Mouse (Mus musculus) c-Kit-positive CD71-positive TER-119-positive erythroid progenitor cells, embryonic 14.5 days (primary cell): ENCODE measurements around the gene Kiss1.
A peak's percentile ranks its signal among the peaks of the same experiment; 100 is the strongest.
"Not testable (repeated sequence)": the region's sequence is repeated elsewhere in the genome, so short reads cannot be mapped to it uniquely, and the experiment has no call there.

Experiments
- DNase-seq: peaks from one replicate; pipeline ENCODE4 v3.0.0-alpha.2; 2013; ENCODE audit warnings: low spot score

Gene Kiss1

DNA sequence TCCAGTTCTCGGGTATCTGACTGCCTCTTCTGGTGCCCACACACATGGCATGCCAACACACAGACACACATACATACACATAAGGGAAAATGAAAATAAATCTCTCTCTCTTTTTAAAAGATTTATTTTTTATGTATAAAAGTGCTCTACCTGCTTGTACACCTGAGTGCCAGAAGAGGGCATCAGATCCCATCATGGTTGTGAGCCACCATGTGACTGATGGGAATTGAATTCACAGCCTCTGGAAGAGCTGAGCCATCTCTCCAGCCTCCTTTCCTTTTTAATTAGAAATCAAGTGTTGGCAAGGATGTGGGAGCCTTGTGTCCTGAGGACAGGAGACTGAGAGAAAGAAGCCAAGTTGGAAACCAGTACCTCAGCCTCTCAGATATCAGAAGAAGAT lies 4.5 kb upstream of the Kiss1 start:
- DNase-seq = no peak

DNA sequence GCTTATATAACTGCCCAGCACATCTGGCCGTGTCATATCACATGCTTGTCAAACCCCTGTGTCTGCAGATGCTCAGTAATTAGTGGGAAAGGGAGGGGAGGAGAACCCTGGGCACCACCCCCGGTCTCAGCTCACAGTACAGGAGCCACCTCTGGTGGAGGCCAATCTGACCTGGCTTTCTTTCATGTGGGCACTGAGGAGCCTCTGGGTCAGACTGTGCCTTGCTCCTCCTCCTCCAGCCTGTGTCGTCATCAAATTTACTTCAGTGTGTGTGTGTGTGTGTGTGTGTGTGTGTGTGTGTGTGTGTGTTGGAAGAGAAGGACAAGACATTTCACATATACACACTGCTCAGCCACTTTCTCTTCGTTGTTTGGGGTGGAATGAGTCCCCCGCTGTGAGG lies 1.7 kb downstream of the Kiss1 start:
- no peak for DNase-seq

DNA sequence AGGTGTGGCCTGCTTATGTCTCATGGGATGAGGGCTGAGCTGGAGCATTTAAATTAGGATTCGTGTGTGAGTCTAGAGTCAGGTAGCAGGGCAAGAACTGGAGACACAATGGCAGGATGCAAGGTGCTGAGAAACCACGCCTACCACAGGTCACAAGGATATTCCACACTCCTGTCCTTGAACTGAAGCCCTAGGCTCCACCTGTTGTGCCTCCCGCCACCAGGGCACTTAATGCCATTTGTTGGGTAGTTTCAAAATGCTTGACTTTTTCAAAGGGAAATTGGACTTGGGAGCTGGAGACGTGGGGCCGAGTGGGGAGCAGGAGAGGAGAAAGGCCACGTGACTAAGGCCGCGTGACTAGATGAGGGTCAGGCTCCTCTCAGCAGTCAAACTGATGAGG lies 4.3 kb downstream of the Kiss1 start:
- no peak for DNase-seq

DNA sequence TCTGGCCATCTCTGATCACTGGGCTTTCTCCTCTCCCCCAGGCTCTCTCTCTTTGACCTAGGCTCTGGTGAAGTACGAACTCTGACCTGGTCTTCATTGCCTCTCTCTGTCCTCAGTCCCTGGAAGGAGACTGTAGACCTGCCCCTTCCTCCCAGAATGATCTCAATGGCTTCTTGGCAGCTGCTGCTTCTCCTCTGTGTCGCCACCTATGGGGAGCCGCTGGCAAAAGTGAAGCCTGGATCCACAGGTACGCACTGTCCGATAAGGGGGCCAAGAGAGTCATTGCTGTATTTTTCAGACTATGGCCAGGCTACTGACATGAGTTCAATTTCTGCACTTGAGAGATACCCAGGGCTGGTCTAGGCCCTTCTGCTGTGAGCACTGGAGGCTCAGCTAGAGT lies 5.4 kb downstream of the Kiss1 start:
- DNase-seq = no peak

DNA sequence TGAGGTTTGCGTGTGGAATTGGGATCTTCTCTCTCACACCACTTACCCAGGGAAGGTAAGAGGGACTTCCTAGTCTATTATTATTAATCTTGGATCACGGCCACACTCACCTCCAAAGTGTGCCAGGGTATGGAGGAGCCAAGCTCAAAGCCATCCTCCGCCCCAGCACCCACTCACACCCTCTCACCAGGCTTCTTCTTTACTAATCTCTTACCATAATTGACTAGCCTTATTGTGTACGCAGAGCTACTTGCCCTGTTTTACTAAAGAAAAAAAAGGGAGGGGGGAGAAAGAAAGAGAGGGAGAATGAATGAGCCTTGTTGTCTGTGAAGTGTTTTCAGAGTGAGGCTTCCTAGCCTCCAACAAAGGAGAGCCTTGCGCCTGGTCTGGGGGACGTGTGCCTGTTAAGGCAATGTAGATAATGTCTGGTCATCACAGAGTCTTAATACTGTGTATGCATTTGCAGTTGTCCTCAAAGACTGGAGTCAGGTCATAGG lies 6.7 kb downstream of the Kiss1 start:
- DNase-seq = no peak

DNA sequence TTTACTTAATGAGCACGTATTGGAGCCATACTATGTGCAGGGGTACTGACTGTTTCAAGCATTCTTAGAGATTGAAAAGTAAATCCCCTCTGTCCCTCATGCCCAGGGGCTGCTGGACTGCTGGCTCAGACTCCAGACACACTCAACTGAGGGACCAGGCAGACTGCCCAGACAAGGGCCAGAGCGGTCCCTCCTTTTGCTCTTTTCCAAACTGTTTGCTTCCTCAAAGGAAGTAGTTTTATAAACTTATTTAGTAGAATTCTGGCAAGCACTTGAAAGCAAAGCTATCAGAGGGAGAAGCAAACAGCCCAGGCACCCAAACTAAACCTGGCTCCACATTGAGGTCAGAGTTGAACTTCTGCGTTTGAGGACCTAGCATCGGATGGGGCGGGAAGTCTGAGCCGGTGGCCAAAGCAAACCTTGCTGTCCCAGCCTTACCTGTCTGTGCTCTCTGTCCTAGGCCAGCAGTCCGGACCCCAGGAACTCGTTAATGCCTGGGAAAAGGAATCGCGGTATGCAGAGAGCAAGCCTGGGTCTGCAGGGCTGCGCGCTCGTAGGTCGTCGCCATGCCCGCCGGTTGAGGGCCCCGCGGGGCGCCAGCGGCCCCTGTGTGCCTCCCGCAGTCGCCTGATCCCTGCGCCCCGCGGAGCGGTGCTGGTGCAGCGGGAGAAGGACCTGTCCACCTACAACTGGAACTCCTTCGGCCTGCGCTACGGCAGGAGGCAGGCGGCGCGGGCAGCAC lies 7.4 kb downstream of the Kiss1 start:
- DNase-seq = no peak

DNA sequence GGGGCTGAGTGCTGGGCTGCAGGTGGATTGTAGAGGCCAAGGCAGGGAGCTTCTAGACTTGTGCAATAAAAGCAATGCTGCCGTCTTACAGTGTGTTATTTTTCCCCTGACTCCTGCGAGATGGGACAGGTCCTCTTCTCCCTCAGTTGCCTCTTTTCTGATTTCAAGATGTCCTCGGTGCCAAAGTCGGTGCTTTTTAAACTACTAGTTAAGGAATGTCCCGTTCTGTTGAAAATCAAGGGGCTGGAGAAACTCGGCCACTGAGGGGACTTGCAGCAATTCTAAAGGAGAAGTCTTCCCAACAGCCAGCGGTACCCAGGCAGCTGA lies 7.9 kb downstream of the Kiss1 start:
- DNase-seq = no peak

DNA sequence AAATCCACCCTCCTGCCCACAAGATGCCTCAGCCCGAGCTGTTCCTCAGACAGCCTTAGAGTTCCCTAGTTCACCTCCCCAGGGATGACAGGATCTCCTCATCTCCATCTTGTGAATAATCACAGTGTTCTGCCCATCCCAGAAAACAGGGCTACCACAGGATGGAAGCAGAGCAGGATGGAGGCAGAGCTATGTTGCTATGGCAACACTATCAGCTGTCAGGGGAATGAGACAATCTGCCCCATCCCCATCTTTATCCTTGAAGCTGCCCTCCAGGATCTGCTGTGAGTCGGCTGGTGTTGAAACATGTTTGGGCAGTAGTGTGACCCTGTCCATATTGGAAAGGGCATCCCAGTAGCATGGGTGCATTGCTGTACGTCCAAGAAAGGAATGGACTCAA lies 9.5 kb downstream of the Kiss1 start:
- DNase-seq = no peak

DNA sequence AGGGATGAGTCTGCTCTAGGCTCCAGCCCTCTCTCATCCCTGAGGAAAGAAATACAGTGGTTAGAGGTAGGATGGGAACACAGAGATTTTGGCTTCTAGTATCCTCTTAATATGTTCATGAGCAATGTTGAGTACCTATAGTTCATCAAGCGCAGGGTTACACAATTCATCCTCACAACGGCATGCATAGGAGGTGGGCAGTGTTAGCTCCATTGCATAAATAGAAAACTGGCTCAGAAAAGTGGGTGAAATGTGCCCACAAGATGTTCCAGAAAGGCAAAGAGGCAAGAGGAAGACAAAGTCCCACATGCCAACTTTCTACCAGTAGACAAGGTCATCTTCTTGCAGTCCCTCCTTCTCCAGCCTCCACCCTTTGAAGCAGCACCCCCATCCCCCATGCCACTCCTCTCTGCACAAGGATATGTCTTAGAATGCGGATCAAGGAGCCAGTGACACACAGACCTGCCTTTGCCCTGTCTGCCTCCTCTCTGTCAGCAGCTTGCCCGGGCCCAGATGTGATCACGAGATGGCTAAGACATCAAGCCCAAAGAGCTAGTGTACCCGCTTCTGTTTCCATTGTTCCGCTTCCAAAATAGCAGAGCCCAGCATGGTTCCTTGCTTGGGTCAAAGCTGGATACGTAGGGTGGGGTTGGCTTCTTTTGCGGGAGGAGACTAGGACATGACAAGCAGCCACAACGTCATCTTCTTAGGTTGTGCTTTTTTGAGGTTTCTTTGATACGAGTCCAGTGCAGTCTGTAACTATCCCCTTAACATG lies 11.2 kb downstream of the Kiss1 start:
- no peak for DNase-seq

DNA sequence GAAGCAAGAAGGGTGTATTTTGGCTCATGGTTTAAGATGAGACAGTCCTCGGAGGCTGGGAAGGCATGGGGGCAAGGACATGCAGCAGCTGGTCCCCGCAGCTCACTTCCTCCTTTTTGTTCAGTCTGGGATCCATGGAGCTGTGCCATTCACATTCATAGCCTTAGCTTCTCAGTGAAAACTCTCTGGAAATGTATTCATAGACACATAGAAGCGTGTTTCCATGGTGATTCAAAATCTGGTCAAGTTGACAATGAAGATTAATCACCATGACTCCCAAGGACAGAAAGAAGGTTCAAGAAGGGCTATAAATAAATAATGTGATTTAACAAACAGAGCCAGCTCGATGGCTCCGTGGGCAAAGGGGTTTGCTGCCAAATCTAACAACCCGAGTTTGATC lies 12.3 kb downstream of the Kiss1 start:
- no peak for DNase-seq

DNA sequence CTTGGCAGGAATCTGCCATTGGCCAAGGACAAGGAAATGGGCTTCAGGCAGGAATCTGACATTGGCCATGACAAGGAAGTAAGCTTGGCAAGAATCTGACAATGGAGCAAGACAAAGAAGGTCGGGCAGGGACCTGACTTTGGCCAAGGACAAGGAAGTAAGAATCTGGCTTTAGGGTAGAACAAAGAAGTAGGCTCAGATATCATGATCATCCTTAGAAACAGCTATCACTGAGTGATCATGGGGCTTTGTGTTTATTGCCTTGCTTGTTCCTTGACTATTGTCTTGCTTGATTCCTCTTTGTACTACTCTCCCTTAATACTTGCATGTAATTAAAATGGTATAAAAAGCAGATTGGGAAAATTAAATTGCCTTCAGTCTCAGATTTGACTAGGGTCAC lies 18.7 kb downstream of the Kiss1 start:
- not testable (repeated sequence) for DNase-seq

DNA sequence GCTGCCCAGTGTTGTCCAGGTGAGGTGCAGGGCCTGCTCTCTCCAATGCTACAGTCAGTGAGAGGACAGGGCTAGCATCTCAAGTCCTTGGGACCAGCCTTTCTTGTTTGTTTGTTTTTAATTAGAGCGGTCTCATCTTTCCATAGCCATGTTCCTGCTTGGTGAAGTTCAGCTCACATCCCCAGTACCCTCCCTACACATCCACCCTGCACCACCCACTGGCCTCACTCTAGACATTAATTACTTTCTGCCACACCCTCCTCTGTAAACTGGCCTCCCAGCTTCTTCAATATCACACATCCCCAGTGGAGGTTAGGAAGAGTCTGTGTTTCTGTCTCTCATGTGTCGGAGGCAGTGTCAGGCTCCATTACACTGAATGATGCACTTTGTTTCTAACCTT lies 22.7 kb downstream of the Kiss1 start:
- DNase-seq = no peak

DNA sequence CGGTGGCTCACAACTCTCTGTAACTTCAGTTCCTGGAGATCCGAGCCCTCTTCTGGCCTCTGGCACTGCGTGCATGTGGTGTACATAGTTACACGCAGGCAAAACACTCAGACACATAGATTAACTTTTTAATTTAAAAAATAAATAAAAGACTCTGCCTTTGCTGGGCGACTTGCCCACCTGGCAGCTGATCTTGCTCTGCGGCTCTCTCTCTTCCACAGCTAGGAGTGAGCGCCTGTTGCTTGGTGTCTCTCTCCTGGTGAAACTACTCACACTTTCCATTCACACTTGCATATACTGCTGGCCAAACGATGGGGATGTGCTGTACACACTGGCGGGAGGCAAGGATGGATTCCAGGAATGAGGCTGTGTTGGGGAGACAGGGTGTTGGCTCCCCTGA lies 24.9 kb downstream of the Kiss1 start:
- DNase-seq = no peak

DNA sequence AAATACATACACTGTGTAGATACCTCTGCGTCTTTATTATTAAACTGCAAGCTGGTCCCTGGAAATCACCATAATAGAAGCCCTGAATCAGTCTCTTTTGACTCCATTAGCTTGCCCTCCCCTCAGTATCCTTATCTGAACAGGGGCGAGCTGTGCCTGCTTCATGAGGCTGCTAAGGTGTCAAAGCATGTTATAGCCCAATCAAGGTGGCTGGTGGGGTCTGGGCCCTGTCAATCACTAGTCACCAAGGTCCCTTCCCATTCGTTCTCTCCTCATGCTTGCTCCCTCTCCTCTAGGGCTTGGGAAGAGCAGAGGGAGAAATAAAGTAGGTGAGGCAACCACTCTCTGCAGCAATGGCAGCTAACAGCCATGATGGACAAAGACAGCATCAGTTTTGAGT lies 25.6 kb downstream of the Kiss1 start:
- DNase-seq = no peak

DNA sequence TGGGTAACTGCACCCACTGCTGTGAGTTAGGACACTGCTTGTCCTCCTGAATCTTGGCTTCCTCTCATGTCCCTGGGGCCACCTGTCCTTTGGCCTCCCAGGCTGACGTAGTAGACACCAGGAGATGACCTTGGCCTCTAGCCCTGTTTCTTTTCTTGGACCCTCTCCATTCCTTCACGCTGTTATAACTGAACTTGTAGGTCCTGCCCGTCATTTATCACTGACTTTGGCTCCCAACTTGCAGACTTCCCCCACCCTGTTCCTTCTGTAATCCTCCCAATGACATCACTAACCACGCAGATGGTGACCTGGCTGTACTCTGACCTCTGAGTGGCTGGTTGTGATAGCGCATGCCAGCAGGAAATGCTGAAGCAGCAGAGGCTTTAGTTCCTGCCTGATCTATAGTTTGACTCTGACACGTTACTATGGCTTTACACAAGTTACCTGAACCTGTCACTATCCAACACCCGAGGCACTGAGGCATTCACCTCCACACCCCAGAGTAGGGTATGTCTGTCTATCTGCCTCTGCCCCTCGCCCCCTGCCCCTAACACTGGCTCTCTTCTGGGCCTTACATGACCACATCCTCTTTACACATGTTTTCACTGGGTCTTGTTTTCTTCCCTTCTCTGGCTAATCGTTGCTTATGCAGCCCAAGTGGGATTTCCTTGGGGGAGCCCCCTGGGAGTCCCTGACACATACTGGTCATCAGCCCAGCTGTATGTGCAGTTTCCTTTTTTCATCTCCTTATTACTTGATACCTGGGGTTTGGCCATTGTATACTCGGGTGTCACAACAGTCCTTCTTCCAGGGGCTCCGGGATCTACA lies 26.2 kb downstream of the Kiss1 start:
- no peak for DNase-seq

DNA sequence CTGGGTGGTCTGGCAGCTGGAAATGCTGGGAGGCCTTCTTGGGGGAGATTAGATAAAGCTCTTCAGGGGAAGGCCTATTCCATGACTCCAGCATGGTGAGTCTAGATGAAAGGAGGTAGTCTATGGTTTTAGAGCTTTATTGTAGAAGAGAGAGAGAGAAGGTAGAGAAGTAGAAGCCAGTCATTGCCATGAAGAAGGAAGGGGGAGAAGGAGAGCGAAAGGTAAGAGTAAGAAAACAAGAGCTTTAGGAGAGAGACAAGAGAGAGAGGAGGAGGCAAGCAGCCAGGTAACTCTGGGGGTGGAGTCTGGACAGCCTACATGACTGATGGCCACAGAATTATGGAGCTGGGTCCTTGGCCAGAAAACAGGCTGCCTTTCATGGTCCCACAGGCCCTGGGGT lies 28.5 kb downstream of the Kiss1 start, which contains the start of gene Ren1:
Gene Ren1, plus strand, starts transcription at position 301 of the 400 bp plus-strand sequence.
- no peak for DNase-seq

DNA sequence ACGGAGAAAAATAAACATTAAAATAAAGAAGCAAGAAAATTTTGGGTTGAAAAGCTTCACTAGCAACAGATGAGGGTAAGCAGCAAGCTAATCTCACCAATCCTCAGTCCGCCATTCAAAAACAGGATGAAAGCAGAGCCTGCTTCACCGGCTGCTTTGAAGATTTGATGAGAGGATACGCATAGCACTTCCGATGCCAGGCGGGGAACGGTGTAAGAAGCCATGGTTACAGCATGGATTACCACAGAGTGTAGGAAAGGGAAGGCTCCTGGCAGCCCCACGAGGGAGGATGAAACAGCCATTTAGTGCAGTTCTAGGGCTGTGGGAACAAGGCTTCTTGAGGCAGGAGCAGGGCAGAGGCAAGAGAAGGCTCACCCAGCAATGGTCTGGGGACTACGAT lies 30.1 kb downstream of the Kiss1 start:
- no peak for DNase-seq

DNA sequence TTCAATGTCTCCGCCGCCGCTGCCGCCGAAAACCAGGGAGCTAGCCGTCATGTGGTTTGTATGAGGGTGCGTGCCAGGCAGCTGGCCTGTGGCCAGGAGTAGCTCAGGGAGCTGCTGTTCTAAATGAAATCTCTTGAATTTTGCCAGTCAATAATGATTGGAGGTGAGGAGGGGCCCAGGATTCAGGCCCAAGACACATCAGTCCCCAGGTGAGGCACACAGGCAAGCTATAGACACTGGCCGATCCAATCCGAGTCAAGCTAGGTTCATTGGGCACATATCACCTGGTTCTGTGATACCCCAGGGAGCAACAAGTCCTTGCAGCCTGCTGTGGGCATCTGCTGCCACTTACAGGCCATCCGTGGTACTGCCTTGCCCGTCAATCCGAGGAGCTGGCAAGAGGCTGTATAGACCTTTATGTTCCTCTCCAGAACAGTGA lies 31.7 kb downstream of the Kiss1 start:
- DNase-seq = peak; percentile 23

DNA sequence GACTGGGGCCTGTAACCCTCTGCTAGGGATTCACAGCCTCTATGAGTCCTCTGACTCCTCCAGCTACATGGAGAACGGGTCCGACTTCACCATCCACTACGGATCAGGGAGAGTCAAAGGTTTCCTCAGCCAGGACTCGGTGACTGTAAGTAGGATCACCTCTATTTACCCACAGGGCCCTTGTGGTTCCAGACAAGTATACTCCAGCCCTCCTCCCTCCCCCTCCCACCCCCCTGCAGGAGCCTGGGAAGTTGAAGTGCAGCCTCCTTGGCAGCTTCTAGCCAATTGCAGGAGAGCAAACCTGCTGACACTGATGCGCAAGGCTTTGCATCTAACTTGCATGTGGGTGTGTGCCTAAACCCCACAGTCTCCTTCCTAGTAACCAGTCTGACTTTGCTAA lies 33.8 kb downstream of the Kiss1 start:
- no peak for DNase-seq

DNA sequence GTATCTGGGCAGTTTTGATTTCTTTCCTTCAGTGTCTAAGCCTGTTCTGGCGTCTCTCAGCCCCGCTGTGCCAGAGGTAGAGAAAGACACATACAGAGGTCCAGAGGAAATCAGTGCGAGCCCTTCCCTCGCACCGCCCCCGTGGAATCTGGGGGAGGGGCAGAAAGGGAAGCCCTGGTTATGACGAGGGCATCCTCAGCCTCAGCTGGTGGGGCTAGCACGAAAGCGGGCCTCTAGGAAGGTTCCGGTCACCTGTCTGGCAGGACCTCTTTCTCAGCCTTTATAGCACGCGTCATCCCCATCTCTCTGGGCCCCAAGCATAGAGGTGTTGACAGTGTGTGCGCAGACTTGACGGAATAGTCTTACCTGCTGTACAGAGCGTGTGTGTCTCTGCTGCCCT lies 34.2 kb downstream of the Kiss1 start:
- no peak for DNase-seq

DNA sequence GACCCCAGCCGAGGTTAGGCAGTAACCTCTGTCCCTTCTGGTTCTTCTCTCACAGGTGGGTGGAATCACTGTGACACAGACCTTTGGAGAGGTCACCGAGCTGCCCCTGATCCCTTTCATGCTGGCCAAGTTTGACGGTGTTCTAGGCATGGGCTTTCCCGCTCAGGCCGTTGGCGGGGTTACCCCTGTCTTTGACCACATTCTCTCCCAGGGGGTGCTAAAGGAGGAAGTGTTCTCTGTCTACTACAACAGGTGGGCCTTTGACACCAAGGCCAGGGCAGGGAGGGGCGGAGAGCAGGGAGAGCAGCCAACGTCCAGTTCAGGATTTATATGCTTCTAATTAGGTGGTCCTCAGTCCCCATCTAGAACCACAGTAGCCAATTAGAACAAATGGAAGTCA lies 34.7 kb downstream of the Kiss1 start:
- no peak for DNase-seq

DNA sequence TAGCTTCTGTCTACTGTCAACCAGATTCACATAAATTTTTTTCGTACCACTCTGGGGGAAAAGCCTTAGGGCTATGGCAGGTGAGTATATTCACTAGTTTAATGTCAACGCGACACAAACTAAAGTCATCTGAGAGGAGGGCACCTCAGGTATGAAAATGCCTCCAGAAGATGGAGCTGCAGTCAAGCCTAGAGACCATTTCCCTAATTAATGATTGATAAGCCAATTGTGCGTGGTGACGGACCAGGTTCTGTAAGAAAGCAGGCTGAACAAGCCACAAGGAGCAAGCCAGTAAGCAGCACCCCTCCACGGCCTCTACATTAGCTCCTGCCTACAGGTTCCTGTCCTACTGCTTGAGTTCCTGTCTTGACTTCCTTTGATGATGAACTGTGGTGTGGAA lies 39.3 kb downstream of the Kiss1 start:
- no peak for DNase-seq

DNA sequence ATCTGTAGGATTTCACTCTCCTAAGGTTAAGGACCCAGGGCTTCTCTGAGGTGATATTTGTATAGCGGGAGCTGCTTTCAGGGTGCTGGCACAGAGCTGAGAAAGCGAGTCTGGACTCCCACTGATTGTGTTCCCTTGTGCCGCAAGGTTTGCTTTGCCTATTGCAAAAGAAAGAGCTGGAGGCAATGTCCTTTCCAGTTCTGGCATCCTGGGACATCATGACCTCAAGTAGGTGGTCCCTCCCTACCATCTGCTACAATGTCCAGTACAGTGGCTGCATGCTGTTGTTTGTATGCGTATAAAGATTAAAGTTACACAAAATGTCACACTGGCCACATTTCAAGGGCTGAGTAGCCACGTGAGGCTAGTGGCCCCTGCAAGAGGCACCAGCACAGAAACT lies 40.4 kb downstream of the Kiss1 start:
- DNase-seq = no peak
